Mouse (Mus musculus): ENCODE data around the gene Nrbf2.

The Nrbf2 gene

GRCm38 (mm10) chr10:67216872-67217271 is 68.2 kb downstream of the Nrbf2 start:
- no peak for DNase-seq (ENCODE audit: low read depth, low spot score)
